Mouse (Mus musculus): ENCODE results near the gene Adgrg5.

The Adgrg5 gene

DNA sequence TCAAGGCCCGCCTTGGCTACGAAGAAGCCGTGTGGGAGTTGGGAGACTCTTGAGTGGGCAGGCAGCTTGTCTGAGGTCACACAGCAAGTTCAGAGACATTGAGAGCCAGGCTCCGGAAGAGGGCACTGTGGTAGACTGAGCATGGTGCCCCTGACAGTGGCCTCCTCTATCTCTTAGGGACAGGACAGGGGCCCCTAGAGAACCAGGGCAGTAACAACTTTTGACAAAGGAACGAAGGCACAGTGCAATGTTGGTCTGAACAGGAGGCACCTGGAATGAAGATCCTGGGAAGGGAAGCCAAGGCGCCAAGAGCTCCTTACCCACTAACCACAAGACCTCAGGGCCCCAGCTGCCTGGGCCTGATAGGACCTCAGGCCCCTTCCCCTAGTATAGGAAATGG is 61.5 kb downstream of the Adgrg5 start:
- in situ Hi-C loops (cut with MboI; ENCODE audit: low pct_unique_long_range_greater_than_20kb in 1 of 2, low sequenced_read_pairs in 2 of 2, unreplicated experiment in 1 of 2), result no loop called here

DNA sequence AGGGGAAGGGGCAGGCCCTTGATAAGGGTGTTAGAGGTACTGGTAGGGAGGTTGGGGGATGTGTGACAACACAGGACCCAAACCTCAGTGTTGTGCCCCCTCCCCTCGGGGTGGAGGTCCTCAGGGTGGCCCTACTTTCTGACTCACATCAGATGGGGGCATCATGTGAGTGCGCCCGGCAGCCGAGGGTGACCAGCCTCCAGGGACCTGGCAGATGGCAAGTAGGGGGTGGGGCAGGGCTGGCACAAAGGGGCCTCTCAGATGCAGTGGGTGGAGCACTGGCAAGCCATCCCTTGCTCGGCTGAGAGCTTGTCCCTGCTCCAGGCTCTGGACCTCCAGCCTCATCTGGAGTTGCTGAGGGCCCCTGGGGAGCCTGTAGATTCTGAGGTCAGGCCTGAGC is 63.2 kb downstream of the Adgrg5 start:
- in situ Hi-C loops (cut with MboI; ENCODE audit: low pct_unique_long_range_greater_than_20kb in 1 of 2, low sequenced_read_pairs in 2 of 2, unreplicated experiment in 1 of 2), result no loop called here

DNA sequence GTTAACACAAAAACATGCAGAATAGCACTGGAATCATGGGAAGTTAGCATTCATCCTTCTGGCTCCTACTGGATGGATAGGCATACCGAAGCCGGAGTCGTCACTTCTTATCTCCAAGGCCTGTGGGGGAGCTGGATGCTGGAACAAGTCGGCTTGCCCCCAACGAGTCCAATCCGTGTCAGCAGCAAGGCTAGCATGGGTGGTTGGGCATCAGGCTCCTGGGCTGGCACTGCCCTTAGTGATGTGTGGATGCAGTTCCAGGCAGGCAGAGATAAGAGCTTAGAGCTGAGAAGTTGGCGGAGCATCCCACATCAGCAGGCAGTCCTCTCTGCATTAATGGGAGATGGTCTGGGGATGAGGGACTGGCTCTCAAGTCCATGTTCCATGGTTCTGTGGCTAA is 64.1 kb downstream of the Adgrg5 start:
- in situ Hi-C loops (cut with MboI; ENCODE audit: low pct_unique_long_range_greater_than_20kb in 1 of 2, low sequenced_read_pairs in 2 of 2, unreplicated experiment in 1 of 2), result no loop called here

DNA sequence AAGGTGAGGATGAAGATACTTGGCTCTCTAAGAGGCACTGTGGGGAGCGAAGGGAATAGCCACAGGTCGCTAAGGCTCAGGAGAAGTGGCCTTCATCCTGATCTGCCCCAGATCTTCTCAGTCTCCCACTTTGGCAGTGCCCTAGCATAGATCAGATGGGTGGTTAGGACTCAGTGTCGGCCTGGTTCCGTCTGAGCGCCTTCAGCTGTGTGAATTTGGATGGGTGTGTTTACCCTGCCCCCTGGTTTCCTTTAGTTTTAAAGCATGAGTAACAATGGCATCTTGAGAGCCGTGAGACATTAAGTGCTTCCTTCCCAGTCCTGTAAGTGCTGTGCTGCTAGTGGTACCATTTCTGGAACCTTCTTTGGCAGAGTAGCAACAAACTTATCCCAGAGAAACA is 65.1 kb downstream of the Adgrg5 start:
- in situ Hi-C loops (cut with MboI; ENCODE audit: low pct_unique_long_range_greater_than_20kb in 1 of 2, low sequenced_read_pairs in 2 of 2, unreplicated experiment in 1 of 2), result no loop called here

DNA sequence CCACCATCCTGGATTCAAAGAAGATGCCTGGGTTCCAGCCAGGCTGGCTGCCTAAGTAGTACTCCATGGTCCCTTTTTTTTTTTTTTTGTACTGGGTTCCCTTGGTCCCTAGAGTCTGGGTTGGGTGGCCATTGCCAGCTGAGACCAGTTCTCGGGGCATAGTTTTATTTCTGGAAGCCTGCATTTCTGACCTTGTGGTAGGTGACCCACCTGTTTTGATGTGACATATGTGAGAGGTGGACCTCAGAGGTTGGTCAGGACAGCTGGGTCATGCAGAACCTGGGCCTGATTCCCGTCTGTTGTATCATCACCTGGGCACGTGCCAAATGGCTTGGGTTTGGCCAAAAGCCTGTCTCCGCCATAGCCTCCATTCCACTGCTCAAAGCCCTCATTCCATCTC is 66.2 kb downstream of the Adgrg5 start:
- in situ Hi-C loops (cut with MboI; ENCODE audit: low pct_unique_long_range_greater_than_20kb in 1 of 2, low sequenced_read_pairs in 2 of 2, unreplicated experiment in 1 of 2), result no loop called here

DNA sequence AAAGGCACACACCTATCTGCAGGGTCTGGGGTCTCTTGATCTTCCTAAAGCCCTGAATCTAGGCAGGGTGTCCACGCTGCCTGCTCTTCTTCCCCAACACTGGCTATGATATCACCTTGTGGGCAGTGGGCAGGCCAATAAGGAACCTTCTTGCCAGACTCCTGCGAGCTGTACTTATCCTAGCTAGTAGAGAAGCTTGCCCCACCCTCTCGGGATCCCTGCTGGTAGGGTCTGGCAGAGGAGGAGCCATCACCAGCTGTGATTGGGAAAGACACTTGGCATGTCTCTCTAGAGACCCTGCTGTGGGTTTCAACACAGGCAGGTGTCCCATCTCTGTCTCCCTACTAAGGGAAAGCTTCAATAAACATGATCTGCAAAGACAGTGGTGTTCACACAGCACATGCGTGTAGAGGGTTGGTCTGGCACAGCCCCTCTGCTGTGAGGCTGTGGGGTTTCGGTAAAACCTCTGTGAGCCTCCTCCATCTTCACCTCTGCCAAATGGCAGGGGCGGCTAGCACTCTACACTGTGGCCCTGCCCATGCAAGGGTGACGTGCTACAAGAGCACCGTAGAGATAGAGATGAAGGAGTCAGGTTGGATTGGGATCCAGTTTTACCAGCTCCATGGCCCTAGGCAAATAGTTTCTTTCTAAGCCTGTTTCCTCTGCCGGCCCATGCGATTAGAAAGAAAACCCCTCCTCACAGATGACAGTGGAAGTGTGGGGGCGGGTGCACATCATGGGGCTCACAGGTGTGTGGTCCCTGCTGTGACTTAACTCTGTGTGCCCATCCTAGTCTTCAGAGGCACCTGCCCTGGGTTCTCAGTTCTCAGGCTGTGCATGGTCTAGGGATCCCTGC is 67.3 kb downstream of the Adgrg5 start:
- in situ Hi-C loops (cut with MboI; ENCODE audit: low pct_unique_long_range_greater_than_20kb in 1 of 2, low sequenced_read_pairs in 2 of 2, unreplicated experiment in 1 of 2), result no loop called here

DNA sequence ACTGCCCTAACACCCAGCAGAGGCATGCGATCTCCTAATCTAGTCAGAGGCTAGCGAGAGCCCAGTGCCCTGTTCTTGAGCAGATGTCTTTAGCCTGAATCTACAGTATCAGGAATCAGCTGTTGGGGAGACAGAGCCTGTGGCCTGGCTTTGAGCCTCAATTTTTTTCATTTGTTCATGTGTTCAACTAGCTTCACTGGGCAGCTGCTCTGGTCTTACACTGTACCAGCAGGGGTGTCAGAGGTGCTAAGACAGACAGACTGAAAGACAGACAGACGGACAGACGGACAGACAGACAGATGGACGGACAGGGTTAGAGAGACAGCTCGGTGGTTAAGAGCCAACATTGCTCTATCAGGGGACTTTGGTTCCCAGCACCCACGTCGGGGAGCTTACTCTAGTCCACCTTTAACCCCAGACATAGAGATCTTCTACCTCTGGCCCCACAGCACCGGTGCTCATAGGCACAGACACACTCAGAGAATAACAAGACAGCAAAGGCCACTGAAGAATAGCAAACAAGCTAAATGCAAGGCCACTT is 68.0 kb downstream of the Adgrg5 start:
- in situ Hi-C loops (cut with MboI; ENCODE audit: low pct_unique_long_range_greater_than_20kb in 1 of 2, low sequenced_read_pairs in 2 of 2, unreplicated experiment in 1 of 2), result no loop called here

DNA sequence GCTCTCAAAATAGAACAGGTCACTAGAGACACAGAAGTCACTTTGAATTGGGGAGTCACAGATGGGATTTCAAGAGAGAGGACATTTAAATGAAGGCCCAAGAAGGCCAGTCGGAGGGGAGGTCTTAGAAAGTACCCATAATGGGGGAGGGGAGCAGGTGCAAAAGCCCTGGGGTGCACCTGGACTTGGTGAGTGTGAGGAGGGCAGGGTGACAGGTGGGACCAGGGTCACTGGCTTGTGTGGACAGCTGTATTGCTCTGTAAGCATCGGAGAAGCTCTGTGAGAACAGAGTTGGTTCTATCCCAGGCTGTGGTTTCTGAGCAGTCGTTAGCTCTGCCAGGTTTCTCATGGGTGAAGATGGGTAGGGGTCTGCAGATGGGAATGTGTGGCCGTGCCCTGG is 68.5 kb downstream of the Adgrg5 start:
- in situ Hi-C loops (cut with MboI; ENCODE audit: low pct_unique_long_range_greater_than_20kb in 1 of 2, low sequenced_read_pairs in 2 of 2, unreplicated experiment in 1 of 2), result no loop called here

DNA sequence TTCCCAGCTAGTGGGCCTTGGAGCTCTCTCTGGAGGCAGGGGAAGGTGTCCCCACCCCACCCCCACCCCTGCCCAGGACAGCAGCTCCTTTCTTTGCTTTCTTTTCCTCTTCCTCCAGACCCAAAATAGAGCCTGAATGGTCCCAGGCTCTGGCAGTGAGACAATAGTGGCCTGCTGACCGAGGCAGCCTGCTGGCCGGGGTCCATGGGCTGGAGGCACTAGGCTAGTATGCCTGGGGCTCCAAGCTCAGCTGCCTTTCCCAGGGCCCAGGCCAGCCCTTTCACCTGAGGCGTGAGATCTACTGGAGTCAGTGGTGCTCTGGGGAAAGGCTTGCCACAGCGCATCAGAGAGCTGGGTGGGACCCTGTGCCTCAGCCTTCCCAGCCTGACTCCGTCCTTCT is 69.0 kb downstream of the Adgrg5 start:
- in situ Hi-C loops (cut with MboI; ENCODE audit: low pct_unique_long_range_greater_than_20kb in 1 of 2, low sequenced_read_pairs in 2 of 2, unreplicated experiment in 1 of 2), result no loop called here
